Mouse (Mus musculus) ovary, postnatal 36 days (tissue): ENCODE measurements around the gene Lhb.
"Not testable (repeated sequence)": the region's sequence is repeated elsewhere in the genome, so short reads cannot be mapped to it uniquely, and the experiment has no call there.

Source experiments
- DNase-seq: peaks from one replicate; pipeline ENCODE4 v3.0.0; 2022; ENCODE audit warnings: low spot score, mixed read lengths

Lhb gene

GRCm38 (mm10) chr7:45455932-45456696 is 35.5 kb downstream of the Lhb start:
- DNase-seq: no peak

DNA sequence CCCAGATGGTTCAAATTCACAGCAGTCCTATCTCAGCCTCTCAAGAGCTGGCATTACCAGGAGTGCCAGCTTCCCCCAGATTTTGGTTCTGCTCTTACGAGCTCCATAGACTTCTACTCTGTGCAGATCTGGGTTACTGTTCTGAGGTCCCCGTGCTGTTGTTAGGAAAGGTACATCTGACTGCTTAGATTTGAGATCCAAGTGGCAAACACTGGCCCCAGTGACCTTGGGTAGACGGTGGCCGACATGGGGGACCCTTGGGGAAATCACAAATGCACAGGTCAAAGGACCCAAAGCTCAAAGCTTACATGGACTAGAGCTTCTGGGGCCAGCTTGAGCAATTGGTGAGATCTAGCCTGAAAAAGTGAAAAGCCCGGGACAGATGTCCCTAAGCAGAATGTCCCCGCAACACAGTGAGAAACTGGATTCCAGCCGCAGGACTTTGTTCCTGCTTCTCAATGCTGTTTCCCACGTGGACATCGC is 36.1 kb downstream of the Lhb start:
- DNase-seq: no peak

GRCm38 (mm10) chr7:45457204-45458060 is 36.8 kb downstream of the Lhb start:
- no peak for DNase-seq

GRCm38 (mm10) chr7:45458748-45459563 is 38.3 kb downstream of the Lhb start:
- DNase-seq: peak; percentile 79

DNA sequence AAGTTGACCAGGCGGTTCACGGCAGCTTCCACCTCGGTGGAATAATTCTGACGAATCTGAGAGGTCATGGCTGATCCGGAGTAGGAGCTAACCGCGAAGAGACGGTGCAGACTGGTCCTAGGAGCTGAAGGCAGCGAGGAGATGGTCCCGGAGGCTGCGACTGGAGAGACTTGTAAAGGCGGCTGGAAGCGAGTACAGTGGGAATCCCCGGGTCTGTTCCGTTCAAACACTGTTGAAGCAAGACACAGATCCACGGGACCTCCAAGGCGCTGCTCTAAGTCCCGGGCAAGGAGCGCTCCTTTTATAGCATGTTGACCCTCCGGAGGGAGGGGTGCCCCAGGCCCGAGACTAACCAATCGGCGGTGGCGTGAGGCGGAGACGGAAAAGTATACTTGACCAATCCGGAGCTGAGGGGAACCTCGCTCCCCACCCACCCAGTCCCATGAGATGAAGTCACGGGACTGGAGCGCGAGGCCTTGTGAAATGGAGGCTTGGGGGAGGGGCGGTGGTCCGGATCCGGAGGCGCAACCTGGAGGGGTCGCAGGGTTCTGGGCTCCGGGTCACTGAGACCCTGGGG is 39.0 kb downstream of the Lhb start, which contains the start of gene Ftl1:
TSS of gene Ftl1 (minus strand) at position 321 of the 577 bp plus-strand sequence.
- DNase-seq: peak; percentile 93

DNA sequence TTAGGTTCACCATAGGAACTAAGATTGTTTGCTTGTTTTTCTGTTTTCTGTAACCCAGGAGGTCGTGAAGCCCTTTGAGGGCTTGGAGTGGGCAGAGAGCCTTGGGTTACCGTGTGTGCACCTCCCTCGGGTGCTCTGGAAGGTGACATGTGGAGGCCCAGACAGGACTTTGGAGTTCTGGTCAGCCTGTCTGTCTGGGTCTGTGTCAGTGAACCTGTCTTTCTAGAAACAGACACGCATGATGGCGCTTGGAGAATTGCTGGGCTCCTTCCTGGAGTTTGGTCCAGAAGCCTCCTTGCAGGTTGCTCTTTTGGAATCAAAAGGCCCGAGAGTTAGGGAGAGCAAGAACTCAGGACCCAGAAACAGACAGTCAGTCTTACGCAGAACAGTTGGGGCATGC is 39.8 kb downstream of the Lhb start:
- peak; percentile 36 for DNase-seq

- peak; percentile 68 for DNase-seq
These were observed 40.3 kb downstream of the Lhb start for GRCm38 (mm10) chr7:45460860-45461314.

DNA sequence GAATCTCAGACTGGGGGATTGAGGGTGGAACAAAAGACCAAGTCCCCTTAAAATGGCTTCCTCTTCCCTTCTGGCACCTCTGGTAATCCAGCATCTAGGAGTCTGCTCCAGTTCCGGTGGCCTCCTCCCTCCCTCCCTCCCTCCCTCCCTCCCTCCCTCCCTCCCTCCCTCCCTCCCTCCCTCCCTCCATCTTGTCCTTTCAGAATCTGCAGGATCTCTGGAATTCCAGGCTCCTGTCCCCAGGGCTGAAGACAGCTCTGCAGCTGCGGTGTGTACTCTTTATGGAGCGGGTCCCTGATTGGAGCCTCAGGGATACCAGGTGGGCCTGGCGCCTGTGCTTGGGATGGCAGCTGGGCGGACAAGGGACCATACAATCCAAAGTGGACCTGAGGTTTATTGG is 40.7 kb downstream of the Lhb start:
- no peak for DNase-seq

DNA sequence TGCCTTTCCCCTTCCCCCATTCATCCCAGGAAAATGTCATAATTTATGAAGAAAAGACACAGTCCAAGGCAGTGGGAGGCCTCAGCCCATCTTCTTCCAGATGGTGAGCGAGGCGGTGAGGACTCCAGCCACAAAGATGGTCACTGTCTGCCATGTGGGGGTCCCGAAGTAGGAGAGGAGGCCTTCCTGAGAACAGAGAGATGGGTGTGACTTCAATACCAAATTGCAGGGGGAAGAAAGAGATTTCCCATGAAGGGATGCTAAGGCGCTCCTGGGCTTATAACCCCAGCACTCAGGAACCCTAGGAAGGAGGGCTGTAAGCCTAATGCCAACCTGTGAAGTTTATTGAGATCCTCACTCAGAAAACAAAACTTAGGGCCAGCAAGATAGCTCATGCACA is 41.2 kb downstream of the Lhb start:
- no peak for DNase-seq

DNA sequence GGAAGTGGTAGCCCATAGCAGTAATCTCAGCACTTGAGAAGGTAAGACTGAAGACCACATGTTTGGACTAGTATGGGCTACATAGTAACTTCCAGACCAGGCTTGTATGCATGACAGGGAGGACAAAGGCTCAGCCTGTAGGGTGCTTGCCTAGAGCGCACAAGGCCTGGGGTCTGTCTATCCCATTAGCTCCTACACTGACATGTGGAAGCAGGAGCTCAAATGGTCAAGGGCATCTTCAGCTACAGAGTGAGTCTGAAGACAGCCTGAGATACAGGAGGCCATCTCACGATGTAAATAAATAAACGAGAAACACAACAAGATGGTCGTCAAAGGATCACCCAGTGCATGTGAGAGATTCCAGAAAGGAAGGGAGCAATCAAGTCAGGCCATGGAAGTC is 41.7 kb downstream of the Lhb start:
- DNase-seq: no peak

DNA sequence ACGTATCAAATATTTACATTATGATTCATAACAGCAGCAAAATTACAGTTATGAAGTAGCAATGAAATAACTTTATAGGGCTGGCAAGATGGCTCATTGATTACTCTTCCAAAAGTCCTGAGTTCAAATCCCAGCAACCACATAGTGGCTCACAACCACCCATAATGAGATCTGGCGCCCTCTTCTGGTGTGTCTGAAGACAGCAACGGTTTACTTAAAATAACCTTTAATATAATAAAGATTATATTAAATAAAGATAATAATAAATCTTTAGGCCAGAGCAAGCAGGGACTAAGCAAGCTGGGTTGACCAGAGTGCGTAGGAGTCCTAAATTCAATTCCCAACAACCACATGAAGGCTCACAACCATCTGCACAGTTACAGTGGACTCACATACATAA is 42.2 kb downstream of the Lhb start:
- not testable (repeated sequence) for DNase-seq

GRCm38 (mm10) chr7:45463987-45464778 is 43.6 kb downstream of the Lhb start:
- no peak for DNase-seq

GRCm38 (mm10) chr7:45465112-45465511 is 44.5 kb downstream of the Lhb start:
- no peak for DNase-seq

GRCm38 (mm10) chr7:45465549-45465948 is 44.9 kb downstream of the Lhb start:
- DNase-seq: no peak

- DNase-seq: peak; percentile 94
These were observed 45.9 kb downstream of the Lhb start, which contains the start of gene Bax for GRCm38 (mm10) chr7:45466283-45467089. Bax (minus strand) TSS chr7:45466898.

DNA sequence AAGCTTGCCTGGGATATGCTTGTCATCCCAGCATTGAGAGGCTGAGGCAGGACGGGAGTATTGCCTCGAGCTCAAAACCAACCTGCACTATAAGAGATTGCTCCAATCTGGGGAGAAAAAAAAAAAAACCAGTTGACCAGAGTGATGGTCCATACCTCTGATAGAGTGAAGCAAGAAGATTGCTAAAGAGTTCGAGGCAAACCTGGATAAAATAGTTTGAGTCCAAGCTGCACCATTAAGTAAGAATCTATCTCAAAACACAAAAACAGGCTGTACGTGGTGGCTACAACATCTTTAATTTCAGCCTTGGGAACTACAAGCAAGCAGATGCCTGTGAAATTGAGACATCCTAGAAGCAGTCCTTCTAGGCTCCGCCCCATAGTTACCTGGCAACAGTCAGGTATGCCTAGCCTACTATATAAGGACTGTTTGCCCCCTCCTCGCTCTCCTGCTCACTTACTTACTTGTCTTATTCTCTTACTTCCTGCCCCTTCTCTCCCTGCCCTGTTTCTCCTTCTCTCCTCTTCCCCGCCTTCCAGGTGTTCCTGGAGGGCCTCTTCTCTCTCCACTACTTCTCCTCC is 46.6 kb downstream of the Lhb start:
- DNase-seq: no peak

DNA sequence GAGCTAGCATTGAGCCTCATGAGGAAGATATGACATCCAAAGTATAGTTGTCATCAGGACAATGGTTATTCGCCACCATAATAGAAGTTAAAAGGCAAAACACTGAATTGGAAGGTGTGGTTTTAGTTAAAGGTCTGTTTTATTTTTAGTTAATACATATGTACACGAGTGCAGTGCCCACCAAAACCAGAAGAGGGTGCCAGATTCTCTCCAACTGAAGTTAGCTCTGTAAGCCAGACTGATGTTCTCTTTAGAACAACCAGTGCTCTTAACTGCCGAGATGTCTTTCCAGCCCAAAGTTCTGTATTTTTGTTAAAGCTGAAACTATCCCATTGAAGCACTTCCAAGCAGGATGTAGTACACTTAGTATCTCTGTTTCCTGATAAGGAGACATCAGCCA is 50.2 kb downstream of the Lhb start:
- peak; percentile 58 for DNase-seq
